Mouse (Mus musculus): ENCODE results near the gene Exd1.

DNA sequence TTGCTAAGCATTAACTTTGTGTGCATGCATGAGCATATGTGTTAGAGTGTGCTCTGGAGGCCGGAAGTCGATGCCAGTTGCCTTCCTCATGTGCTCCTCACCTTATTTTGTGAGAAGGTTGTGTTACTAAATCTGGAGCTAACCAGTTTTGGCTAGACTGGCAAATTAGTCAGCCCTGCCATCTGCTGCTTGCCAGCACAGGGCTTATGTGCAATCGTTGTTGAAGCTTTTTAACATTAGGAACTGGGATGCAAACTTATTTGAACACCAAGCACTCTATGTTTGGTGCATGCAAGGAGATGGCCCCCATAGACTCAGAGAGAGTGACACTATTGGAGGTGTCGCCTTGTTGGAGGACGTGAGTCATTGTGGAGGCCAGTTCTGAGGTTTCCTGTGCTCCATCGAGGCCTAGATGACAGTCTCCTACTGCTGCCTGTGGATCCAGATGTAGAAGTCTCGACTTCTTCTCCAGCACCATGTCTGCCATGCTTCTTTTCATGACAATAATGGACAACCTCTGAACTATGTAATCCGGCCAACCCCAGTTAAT, 49.4 kb upstream of the Exd1 start:
- TF ChIP-seq USF1 (IDR thresholded peaks at IDR 0.05; ENCODE audit: low read depth, low read length) (no peak), POLR2AphosphoS2 (IDR thresholded peaks at IDR 0.05; ENCODE audit: low read length) (no peak), MEF2A (IDR thresholded peaks at IDR 0.05; ENCODE audit: extremely low read depth, insufficient replicate concordance, low read depth, low read length, poor library complexity, severe bottlenecking) (no peak), POLR2A (IDR thresholded peaks at IDR 0.05; ENCODE audit: control insufficient read depth in 1 of 2, insufficient read depth in 1 of 2, low read depth in 1 of 2, low read length in 2 of 2, poor library complexity in 1 of 2) (no peak), EP300 (IDR thresholded peaks at IDR 0.05; ENCODE audit: low read depth in 1 of 2, low read length in 2 of 2) (no peak), TCF12 (IDR thresholded peaks at IDR 0.05; ENCODE audit: low read depth, low read length) (no peak), MYB (IDR thresholded peaks at IDR 0.05; ENCODE audit: low read depth, low read length) (no peak), ZC3H11A (IDR thresholded peaks at IDR 0.05; ENCODE audit: low read depth, low read length) (no peak), ETS1 (IDR thresholded peaks at IDR 0.05; ENCODE audit: low read depth, low read length) (no peak), MAFK (IDR thresholded peaks at IDR 0.05; ENCODE audit: borderline replicate concordance, low read depth, low read length) (no peak), CTCF (IDR thresholded peaks at IDR 0.05 in 2 of 3, conservative IDR thresholded peaks at IDR 0.05 in 1 of 3; ENCODE audit: control insufficient read depth in 1 of 3, insufficient read depth in 1 of 3, low read depth in 2 of 3, low read length in 3 of 3, poor library complexity in 1 of 3, severe bottlenecking in 1 of 3) (no peak)

Data from MEL (cell line).